Mouse (Mus musculus) gonadal fat pad, adult 2 months (tissue): ENCODE results near the gene Stx18. TPM values are rescaled to one million over a fixed set of nuclear protein-coding genes. Genes with fewer than 3 reads are reported as not detected.

Experiments used
- polyA plus RNA-seq: library from polyadenylated mRNA; depleted of rRNA; stranded (reverse); fragments of >200 nt; gene quantifications from 2 replicates; pipeline ENCODE4 v1.2.3, GENCODE M21; 2012; rRNA removed

The Stx18 gene
- polyA plus RNA-seq, 1 experiment = 25.0 TPM

Other genes starting within 250 kb of the Stx18 start
- gene Msx1, start 214.2 kb upstream of the Stx18 start, polyA plus RNA-seq = 6.4 and 6.8 TPM in 2 replicates
- 4.6 and 8.3 TPM in 2 replicates for gene Nsg1, start 121.2 kb downstream of the Stx18 start, polyA plus RNA-seq
- gene Zbtb49, start 181.7 kb downstream of the Stx18 start, polyA plus RNA-seq = 9.3 and 11.5 TPM in 2 replicates
- 4.6 and 6.2 TPM in 2 replicates for gene Lyar, start 181.7 kb downstream of the Stx18 start, polyA plus RNA-seq
- 30.0 and 40.2 TPM in 2 replicates for gene Tmem128, start 221.4 kb downstream of the Stx18 start, polyA plus RNA-seq
- 0.56 and 5.8 TPM in 2 replicates for gene Otop1, start 237.2 kb downstream of the Stx18 start, polyA plus RNA-seq